Mouse (Mus musculus): Measurements from ENCODE around the gene Maats1. TPM values are rescaled to one million over a fixed set of nuclear protein-coding genes. Genes with fewer than 3 reads are reported as not detected.

The Maats1 gene
- polyA plus RNA-seq, 1 experiment from 2014 or later, result not detected

- Histone ChIP-seq H3K36me3 (ENCODE audit: control insufficient read depth, insufficient read depth, low read length) (no peaks in the 10 kb centered on the region), H3K27me3 (ENCODE audit: control insufficient read depth, insufficient read depth, low read length) (no peaks in the 10 kb centered on the region), H3K27ac (ENCODE audit: low read depth, low read length) (no peak overlapping the region), H3K4me1 (ENCODE audit: control insufficient read depth, insufficient read depth, low read length) (no peaks in the 10 kb centered on the region), H3K4me3 (ENCODE audit: low read length) (no peak overlapping the region), H3K4me2 (replicated peaks; ENCODE audit: low read depth, low read length) (no peak overlapping the region), H3K9me3 (ENCODE audit: control insufficient read depth, low read length) (no peaks in the 10 kb centered on the region), H3K9ac (ENCODE audit: low read depth, low read length) (no peak overlapping the region)
- 85% methylated on average over 10 of the region's 10 CpGs for WGBS
- ATAC-seq (ENCODE audit: low FRiP score, low TSS enrichment), result no peak
Observed at GRCm38 (mm10) chr16:38365390-38365789, 23.4 kb upstream of the Maats1 start.

GRCm38 (mm10) chr16:38363657-38364056, 21.7 kb upstream of the Maats1 start:
- ATAC-seq (ENCODE audit: low FRiP score, low TSS enrichment), result no peak
- 90% methylated on average over 7 of the region's 7 CpGs for WGBS
- no peaks in the 10 kb centered on the region for H3K9me3 ChIP-seq (ENCODE audit: control insufficient read depth, low read length)
- no peaks in the 10 kb centered on the region for H3K27me3 ChIP-seq (ENCODE audit: control insufficient read depth, insufficient read depth, low read length)
- no peaks in the 10 kb centered on the region for H3K4me1 ChIP-seq (ENCODE audit: control insufficient read depth, insufficient read depth, low read length)
- H3K4me2 ChIP-seq (replicated peaks; ENCODE audit: low read depth, low read length), result no peak overlapping the region
- H3K36me3 ChIP-seq (ENCODE audit: control insufficient read depth, insufficient read depth, low read length), result no peaks in the 10 kb centered on the region
- H3K9ac ChIP-seq (ENCODE audit: low read depth, low read length), result no peak overlapping the region
- H3K4me3 ChIP-seq (ENCODE audit: low read length), result no peak overlapping the region
- H3K27ac ChIP-seq (ENCODE audit: low read depth, low read length), result no peak overlapping the region

GRCm38 (mm10) chr16:38363256-38363595, 21.3 kb upstream of the Maats1 start:
- Histone ChIP-seq H3K4me2 (replicated peaks; ENCODE audit: low read depth, low read length) (no peak overlapping the region), H3K9me3 (ENCODE audit: control insufficient read depth, low read length) (no peaks in the 10 kb centered on the region), H3K4me1 (ENCODE audit: control insufficient read depth, insufficient read depth, low read length) (no peaks in the 10 kb centered on the region), H3K27me3 (ENCODE audit: control insufficient read depth, insufficient read depth, low read length) (no peaks in the 10 kb centered on the region), H3K36me3 (ENCODE audit: control insufficient read depth, insufficient read depth, low read length) (no peaks in the 10 kb centered on the region), H3K9ac (ENCODE audit: low read depth, low read length) (no peak overlapping the region), H3K4me3 (ENCODE audit: low read length) (no peak overlapping the region), H3K27ac (ENCODE audit: low read depth, low read length) (no peak overlapping the region)
- 68% methylated on average over 3 of the region's 3 CpGs for WGBS
- ATAC-seq (ENCODE audit: low FRiP score, low TSS enrichment), result no peak

- no peak overlapping the region for H3K4me2 ChIP-seq (replicated peaks; ENCODE audit: low read depth, low read length)
- no peaks in the 10 kb centered on the region for H3K27me3 ChIP-seq (ENCODE audit: control insufficient read depth, insufficient read depth, low read length)
- H3K27ac ChIP-seq (ENCODE audit: low read depth, low read length), result no peak overlapping the region
- no peak overlapping the region; the same call in 1 of the 2 replicates for H3K4me3 ChIP-seq (ENCODE audit: low read length)
- 75% methylated on average over 20 of the region's 20 CpGs for WGBS
- no peaks in the 10 kb centered on the region for H3K36me3 ChIP-seq (ENCODE audit: control insufficient read depth, insufficient read depth, low read length)
- no peak overlapping the region for H3K9ac ChIP-seq (ENCODE audit: low read depth, low read length)
- H3K4me1 ChIP-seq (ENCODE audit: control insufficient read depth, insufficient read depth, low read length), result no peaks in the 10 kb centered on the region
- H3K9me3 ChIP-seq (ENCODE audit: control insufficient read depth, low read length), result no peaks in the 10 kb centered on the region
- ATAC-seq (ENCODE audit: low FRiP score, low TSS enrichment), result no peak
Observed at GRCm38 (mm10) chr16:38362493-38363255, 20.7 kb upstream of the Maats1 start.

GRCm38 (mm10) chr16:38361933-38362332, 20.0 kb upstream of the Maats1 start, which contains the start of gene Popdc2:
Gene Popdc2 (plus strand): TSS chr16:38362209.
- Histone ChIP-seq H3K27me3 (ENCODE audit: control insufficient read depth, insufficient read depth, low read length) (no peaks in the 10 kb centered on the region), H3K4me3 (ENCODE audit: low read length) (no peak within 1 kb of the TSS; the same call in 1 of the 2 replicates), H3K27ac (ENCODE audit: low read depth, low read length) (no peak within 1 kb of the TSS), H3K9ac (ENCODE audit: low read depth, low read length) (no peak within 1 kb of the TSS), H3K4me2 (replicated peaks; ENCODE audit: low read depth, low read length) (no peak within 1 kb of the TSS), H3K36me3 (ENCODE audit: control insufficient read depth, insufficient read depth, low read length) (no peaks in the 10 kb centered on the region), H3K9me3 (ENCODE audit: control insufficient read depth, low read length) (no peaks in the 10 kb centered on the region), H3K4me1 (ENCODE audit: control insufficient read depth, insufficient read depth, low read length) (no peaks in the 10 kb centered on the region)
- WGBS, result 47% methylated on average over 10 of the region's 10 CpGs
- no peak for ATAC-seq (ENCODE audit: low FRiP score, low TSS enrichment)

GRCm38 (mm10) chr16:38360317-38360716, 18.4 kb upstream of the Maats1 start:
- no peak overlapping the region for H3K4me3 ChIP-seq (ENCODE audit: low read length)
- H3K27me3 ChIP-seq (ENCODE audit: control insufficient read depth, insufficient read depth, low read length), result no peaks in the 10 kb centered on the region
- no peak overlapping the region for H3K9ac ChIP-seq (ENCODE audit: low read depth, low read length)
- H3K4me2 ChIP-seq (replicated peaks; ENCODE audit: low read depth, low read length), result no peak overlapping the region
- no peaks in the 10 kb centered on the region for H3K4me1 ChIP-seq (ENCODE audit: control insufficient read depth, insufficient read depth, low read length)
- ATAC-seq (ENCODE audit: low FRiP score, low TSS enrichment), result no peak
- H3K36me3 ChIP-seq (ENCODE audit: control insufficient read depth, insufficient read depth, low read length), result no peaks in the 10 kb centered on the region; the same call in 1 of the 2 replicates
- 44% methylated on average over 2 of the region's 2 CpGs for WGBS
- H3K27ac ChIP-seq (ENCODE audit: low read depth, low read length), result no peak overlapping the region
- H3K9me3 ChIP-seq (ENCODE audit: control insufficient read depth, low read length), result no peaks in the 10 kb centered on the region

GRCm38 (mm10) chr16:38359857-38360256, 17.9 kb upstream of the Maats1 start:
- H3K4me1 ChIP-seq (ENCODE audit: control insufficient read depth, insufficient read depth, low read length), result no peaks in the 10 kb centered on the region
- no peak overlapping the region for H3K27ac ChIP-seq (ENCODE audit: low read depth, low read length)
- no peaks in the 10 kb centered on the region for H3K27me3 ChIP-seq (ENCODE audit: control insufficient read depth, insufficient read depth, low read length)
- 80% methylated on average over 3 of the region's 3 CpGs for WGBS
- H3K9me3 ChIP-seq (ENCODE audit: control insufficient read depth, low read length), result no peaks in the 10 kb centered on the region
- no peaks in the 10 kb centered on the region; the same call in 1 of the 2 replicates for H3K36me3 ChIP-seq (ENCODE audit: control insufficient read depth, insufficient read depth, low read length)
- H3K4me2 ChIP-seq (replicated peaks; ENCODE audit: low read depth, low read length), result no peak overlapping the region
- no peak overlapping the region for H3K4me3 ChIP-seq (ENCODE audit: low read length)
- no peak overlapping the region for H3K9ac ChIP-seq (ENCODE audit: low read depth, low read length)
- ATAC-seq (ENCODE audit: low FRiP score, low TSS enrichment), result no peak

GRCm38 (mm10) chr16:38359241-38359640, 17.3 kb upstream of the Maats1 start:
- H3K36me3 ChIP-seq (ENCODE audit: control insufficient read depth, insufficient read depth, low read length), result no peaks in the 10 kb centered on the region; the same call in 1 of the 2 replicates
- no peaks in the 10 kb centered on the region for H3K4me1 ChIP-seq (ENCODE audit: control insufficient read depth, insufficient read depth, low read length)
- H3K9me3 ChIP-seq (ENCODE audit: control insufficient read depth, low read length), result no peaks in the 10 kb centered on the region
- 91% methylated on average over 2 of the region's 2 CpGs for WGBS
- no peak overlapping the region for H3K9ac ChIP-seq (ENCODE audit: low read depth, low read length)
- H3K4me3 ChIP-seq (ENCODE audit: low read length), result no peak overlapping the region
- no peak overlapping the region for H3K4me2 ChIP-seq (replicated peaks; ENCODE audit: low read depth, low read length)
- no peak overlapping the region for H3K27ac ChIP-seq (ENCODE audit: low read depth, low read length)
- H3K27me3 ChIP-seq (ENCODE audit: control insufficient read depth, insufficient read depth, low read length), result no peaks in the 10 kb centered on the region
- ATAC-seq (ENCODE audit: low FRiP score, low TSS enrichment), result no peak

- no peak for ATAC-seq (ENCODE audit: low FRiP score, low TSS enrichment)
- H3K4me1 ChIP-seq (ENCODE audit: control insufficient read depth, insufficient read depth, low read length), result no peaks in the 10 kb centered on the region
- no peaks in the 10 kb centered on the region for H3K9me3 ChIP-seq (ENCODE audit: control insufficient read depth, low read length)
- no peak overlapping the region for H3K4me3 ChIP-seq (ENCODE audit: low read length)
- 91% methylated on average over 6 of the region's 6 CpGs for WGBS
- no peaks in the 10 kb centered on the region; the same call in 1 of the 2 replicates for H3K36me3 ChIP-seq (ENCODE audit: control insufficient read depth, insufficient read depth, low read length)
- H3K27ac ChIP-seq (ENCODE audit: low read depth, low read length), result no peak overlapping the region
- no peaks in the 10 kb centered on the region for H3K27me3 ChIP-seq (ENCODE audit: control insufficient read depth, insufficient read depth, low read length)
- no peak overlapping the region for H3K9ac ChIP-seq (ENCODE audit: low read depth, low read length)
- H3K4me2 ChIP-seq (replicated peaks; ENCODE audit: low read depth, low read length), result no peak overlapping the region
Observed at GRCm38 (mm10) chr16:38358256-38358812, 16.4 kb upstream of the Maats1 start.

All from kidney, embryonic 14.5 days (tissue).